Mouse (Mus musculus) neural tube, embryonic 12.5 days (tissue): ENCODE measurements around the gene Yjefn3. TPM values are rescaled to one million over a fixed set of nuclear protein-coding genes. Genes with fewer than 3 reads are reported as not detected.

Experiments
- ATAC-seq: fragments of 200-750 bp; cut with Nextera tagmentation; 2 replicates; pipeline ENCODE4 v1.8.0; 2017; ENCODE audit warnings: low read depth, mild to moderate bottlenecking, moderate TSS enrichment, moderate library complexity; ENCODE audit not compliant: low FRiP score
- H3K27ac ChIP-seq: fragments of 300-500 bp; sonication (generic); 2 replicates; pipeline ENCODE4 v1.5.1; 2016
- H3K27me3 ChIP-seq: fragments of 300-500 bp; sonication (generic); replicated peaks from 2 replicates; pipeline ENCODE4 v1.6.1; 2016; ENCODE audit warnings: mild to moderate bottlenecking
- H3K36me3 ChIP-seq: fragments of 300-500 bp; sonication (generic); 2 replicates; pipeline ENCODE4 v1.6.1; 2016; ENCODE audit warnings: mild to moderate bottlenecking
- H3K4me1 ChIP-seq: fragments of 300-500 bp; sonication (generic); 2 replicates; pipeline ENCODE4 v1.6.1; 2016
- H3K4me2 ChIP-seq: fragments of 300-500 bp; sonication (generic); replicated peaks from 2 replicates; pipeline ENCODE4 v1.6.1; 2016; ENCODE audit warnings: mild to moderate bottlenecking
- H3K4me3 ChIP-seq: fragments of 300-500 bp; sonication (generic); 2 replicates; pipeline ENCODE4 v1.5.1; 2016
- H3K9ac ChIP-seq: fragments of 300-500 bp; sonication (generic); 2 replicates; pipeline ENCODE4 v1.6.1; 2016; ENCODE audit warnings: mild to moderate bottlenecking
- H3K9me3 ChIP-seq: fragments of 300-500 bp; sonication (generic); 2 replicates; pipeline ENCODE4 v1.6.1; 2016; ENCODE audit warnings: mild to moderate bottlenecking
- WGBS: fragments of 180-500 bp; shearing (Covaris S2); methylation state at CpG from one replicate; pipeline ENCODE4 v1.1.7; 2016; 5-methylcytosine and 5-hydroxymethylcytosine counted together
- polyA plus RNA-seq: library from polyadenylated mRNA; unstranded; fragments of >200 nt; fragmentation: Nextera tagmentation; extraction: Ambion mirVana; gene quantifications from 2 replicates; pipeline ENCODE4 v1.2.1, GENCODE M21; 2016

The Yjefn3 gene
- polyA plus RNA-seq, 1 experiment from 2014 or later = 8.4 TPM

DNA sequence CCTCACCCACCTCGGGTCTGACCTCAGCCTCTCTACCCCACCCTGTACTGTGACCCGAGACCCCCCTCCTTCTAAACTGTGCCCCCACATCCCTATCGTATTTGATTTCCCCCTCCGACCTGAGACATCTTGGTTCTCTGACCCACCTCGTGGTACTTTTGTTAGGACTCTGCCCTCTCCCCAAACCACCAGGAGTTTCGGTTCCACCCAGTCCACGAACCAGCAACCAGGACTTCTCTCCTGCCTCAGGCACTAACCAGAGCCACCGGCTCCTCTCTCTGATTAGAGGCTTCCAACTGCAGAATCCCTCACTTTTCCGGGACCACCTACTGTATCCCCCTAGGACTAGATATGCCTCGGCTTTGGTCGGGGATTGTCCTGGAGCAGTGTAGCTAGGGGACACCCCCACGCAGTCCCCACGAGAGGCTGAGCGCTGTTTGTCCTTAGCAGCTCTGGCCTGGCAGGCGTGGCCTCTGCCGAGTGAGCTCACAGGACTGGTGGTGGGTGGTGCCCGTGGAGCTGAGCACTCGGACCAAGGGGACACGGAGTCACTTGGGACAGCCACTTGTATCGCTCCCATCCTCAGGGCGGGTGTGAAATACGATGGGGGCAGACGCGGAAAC, 14.2 kb downstream of the Yjefn3 start:
- no peak; the same call in 1 of the 2 replicates for ATAC-seq
- Histone ChIP-seq H3K4me3 (0 out of 2 replicates have a peak overlapping the region, but pooled peaks have one; percentile 22), H3K36me3 (peaks cover 6% of the 10 kb centered on the region), H3K4me1 (peaks cover 28% of the 10 kb centered on the region), H3K9me3 (no peaks in the 10 kb centered on the region), H3K4me2 (peak overlapping the region; percentile 50), H3K27ac (no peak overlapping the region), H3K27me3 (peaks cover 75% of the 10 kb centered on the region), H3K9ac (no peak overlapping the region)
- WGBS = 9% methylated on average over 24 of the region's 24 CpGs

- H3K9ac ChIP-seq = no peak within 1 kb of the TSS
- H3K4me2 ChIP-seq = peak within 1 kb of the TSS; percentile 50
- 0 out of 2 replicates have a peak, but pooled peaks cover 3% of the 10 kb centered on the region for H3K36me3 ChIP-seq
- H3K27ac ChIP-seq = no peak within 1 kb of the TSS
- peak; percentile 8; the same call in 1 of the 2 replicates for ATAC-seq
- no peaks in the 10 kb centered on the region for H3K9me3 ChIP-seq
- peaks cover 83% of the 10 kb centered on the region for H3K27me3 ChIP-seq
- H3K4me1 ChIP-seq = peaks cover 30% of the 10 kb centered on the region
- H3K4me3 ChIP-seq = peak within 1 kb of the TSS; percentile 22; the same call in 1 of the 2 replicates
- 2% methylated on average over 60 of the region's 60 CpGs for WGBS
Measured at GRCm38 (mm10) chr8:69887289-69888243, 14.9 kb downstream of the Yjefn3 start, which contains the start of gene Cilp2. TSS of gene Cilp2 (minus strand) at chr8:69887687.

DNA sequence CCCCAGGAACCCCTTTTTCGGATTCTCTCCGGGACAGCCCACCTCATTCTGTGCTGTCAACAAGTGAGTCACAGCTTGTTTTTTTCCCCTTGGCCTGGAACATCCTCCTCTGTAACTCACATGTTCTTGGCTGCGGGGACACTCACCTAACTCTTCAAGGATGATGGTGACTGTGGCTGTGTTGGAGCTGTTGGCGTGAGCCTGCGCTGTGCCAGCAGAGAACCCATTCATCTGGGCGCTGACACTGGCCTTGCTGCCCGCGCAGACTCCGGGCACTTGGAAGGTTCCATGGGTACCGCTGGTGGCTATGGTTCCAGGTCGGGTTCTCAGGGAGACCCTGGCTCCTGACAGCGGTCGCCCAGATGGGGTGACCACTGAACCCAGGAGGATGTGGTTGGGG, 18.4 kb downstream of the Yjefn3 start:
- Histone ChIP-seq H3K4me1 (peaks cover 40% of the 10 kb centered on the region), H3K4me3 (no peak overlapping the region), H3K9me3 (no peaks in the 10 kb centered on the region), H3K36me3 (no peaks in the 10 kb centered on the region), H3K27me3 (peaks cover 100% of the 10 kb centered on the region), H3K9ac (no peak overlapping the region), H3K4me2 (no peak overlapping the region), H3K27ac (no peak overlapping the region)
- no peak for ATAC-seq
- WGBS = 53% methylated on average over 13 of the region's 13 CpGs

GRCm38 (mm10) chr8:69882833-69883600, 19.5 kb downstream of the Yjefn3 start:
- Histone ChIP-seq H3K36me3 (no peaks in the 10 kb centered on the region), H3K27ac (no peak overlapping the region), H3K9ac (0 out of 2 replicates have a peak overlapping the region, but pooled peaks have one; percentile 17), H3K4me1 (peaks cover 28% of the 10 kb centered on the region), H3K4me3 (peak overlapping the region; percentile 34), H3K4me2 (peak overlapping the region; percentile 56; the same call in 1 of the 2 replicates), H3K9me3 (no peaks in the 10 kb centered on the region), H3K27me3 (peaks cover 95% of the 10 kb centered on the region)
- WGBS = 12% methylated on average over 52 of the region's 52 CpGs
- no peak for ATAC-seq

DNA sequence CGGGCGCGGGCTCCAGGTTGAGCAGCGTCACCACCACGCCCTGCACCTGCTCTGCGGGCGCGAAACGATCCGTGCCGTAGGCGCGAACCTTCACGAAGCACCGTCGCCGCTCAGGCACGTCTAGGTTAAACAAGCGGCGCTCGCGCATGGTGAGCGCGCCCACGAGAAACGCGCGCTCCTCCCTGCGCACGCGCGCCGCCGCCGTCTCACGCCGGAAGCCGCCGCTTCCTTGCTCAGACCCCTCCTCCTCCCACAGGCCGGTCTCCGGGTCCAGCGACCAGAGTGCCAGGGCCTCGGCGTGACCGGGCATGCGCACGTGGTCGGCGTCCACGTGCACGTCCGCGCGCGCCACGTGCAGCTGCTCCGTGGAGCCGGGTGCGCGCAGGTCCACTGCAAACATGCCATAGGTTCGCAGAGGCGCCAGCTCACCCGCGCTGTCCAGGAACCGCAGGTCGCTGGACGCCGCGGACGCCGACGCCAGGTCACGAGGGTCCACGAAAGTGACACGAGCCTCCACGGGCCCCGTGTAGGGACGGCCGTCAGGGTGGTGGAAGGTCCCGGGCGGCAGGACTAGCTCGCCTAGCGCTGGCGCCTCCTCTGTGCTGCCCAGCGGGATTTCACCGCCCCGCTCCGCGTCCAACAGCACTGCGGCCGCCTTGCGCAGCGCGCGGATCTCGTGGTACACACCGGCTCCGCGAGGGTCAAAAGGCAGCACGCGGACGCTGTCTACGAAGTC, 20.3 kb downstream of the Yjefn3 start:
- H3K4me3 ChIP-seq = peak overlapping the region; percentile 34
- no peaks in the 10 kb centered on the region for H3K36me3 ChIP-seq
- H3K4me1 ChIP-seq = peaks cover 20% of the 10 kb centered on the region
- WGBS = 5% methylated on average over 103 of the region's 103 CpGs
- peak overlapping the region; percentile 40 for H3K9ac ChIP-seq
- H3K27me3 ChIP-seq = peaks cover 87% of the 10 kb centered on the region
- H3K4me2 ChIP-seq = peak overlapping the region; percentile 56
- no peaks in the 10 kb centered on the region for H3K9me3 ChIP-seq
- no peak overlapping the region for H3K27ac ChIP-seq
- peak; percentile 55 for ATAC-seq

DNA sequence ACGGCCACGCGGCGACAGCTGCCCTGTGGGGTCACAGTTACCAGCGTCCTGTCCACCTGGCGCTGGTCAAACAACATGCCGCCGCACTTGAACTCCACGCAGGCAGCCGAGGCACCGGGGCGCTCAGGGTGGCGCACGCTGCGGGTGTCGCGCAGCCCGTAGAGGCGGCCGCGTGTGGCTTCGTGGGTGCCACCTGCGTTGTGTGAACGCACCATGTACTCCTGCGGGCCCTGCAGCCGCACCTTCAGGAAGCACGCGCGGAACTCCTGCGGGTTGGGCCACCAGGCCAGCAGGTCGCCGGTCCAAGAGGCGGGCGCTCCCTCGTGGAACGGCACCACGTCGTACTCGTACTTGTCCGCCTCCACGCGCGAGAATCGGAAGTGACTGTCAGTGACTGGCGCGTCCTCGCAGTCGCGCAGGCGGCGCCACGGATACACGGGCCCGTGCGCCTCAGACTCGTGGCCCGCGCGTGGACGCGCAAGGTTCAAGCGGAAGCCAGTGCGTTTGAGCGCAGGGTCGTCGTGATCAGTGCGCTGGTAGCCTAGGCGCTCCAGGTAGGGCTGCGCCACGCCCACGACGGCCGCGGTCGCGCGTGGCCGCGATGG, 21.1 kb downstream of the Yjefn3 start:
- no peak for ATAC-seq
- peaks cover 16% of the 10 kb centered on the region for H3K4me1 ChIP-seq
- no peaks in the 10 kb centered on the region for H3K9me3 ChIP-seq
- 21% methylated on average over 79 of the region's 79 CpGs for WGBS
- peak overlapping the region; percentile 40 for H3K9ac ChIP-seq
- peak overlapping the region; percentile 34 for H3K4me3 ChIP-seq
- H3K4me2 ChIP-seq = peak overlapping the region; percentile 56
- H3K27me3 ChIP-seq = peaks cover 79% of the 10 kb centered on the region
- H3K36me3 ChIP-seq = no peaks in the 10 kb centered on the region
- H3K27ac ChIP-seq = no peak overlapping the region

GRCm38 (mm10) chr8:69880841-69881240, 21.7 kb downstream of the Yjefn3 start:
- Histone ChIP-seq H3K4me1 (peaks cover 16% of the 10 kb centered on the region), H3K27me3 (peaks cover 74% of the 10 kb centered on the region), H3K9ac (no peak overlapping the region), H3K27ac (no peak overlapping the region), H3K36me3 (no peaks in the 10 kb centered on the region), H3K9me3 (no peaks in the 10 kb centered on the region), H3K4me2 (peak overlapping the region; percentile 56), H3K4me3 (peak overlapping the region; percentile 34)
- WGBS = 16% methylated on average over 37 of the region's 37 CpGs
- no peak for ATAC-seq

- H3K4me1 ChIP-seq = peaks cover 16% of the 10 kb centered on the region
- 63% methylated on average over 8 of the region's 8 CpGs for WGBS
- no peak overlapping the region for H3K4me2 ChIP-seq
- no peaks in the 10 kb centered on the region for H3K36me3 ChIP-seq
- ATAC-seq = no peak
- no peak overlapping the region for H3K27ac ChIP-seq
- no peak overlapping the region for H3K4me3 ChIP-seq
- H3K9ac ChIP-seq = no peak overlapping the region
- no peaks in the 10 kb centered on the region for H3K9me3 ChIP-seq
- peaks cover 64% of the 10 kb centered on the region for H3K27me3 ChIP-seq
Measured at GRCm38 (mm10) chr8:69879678-69880077, 22.8 kb downstream of the Yjefn3 start.

DNA sequence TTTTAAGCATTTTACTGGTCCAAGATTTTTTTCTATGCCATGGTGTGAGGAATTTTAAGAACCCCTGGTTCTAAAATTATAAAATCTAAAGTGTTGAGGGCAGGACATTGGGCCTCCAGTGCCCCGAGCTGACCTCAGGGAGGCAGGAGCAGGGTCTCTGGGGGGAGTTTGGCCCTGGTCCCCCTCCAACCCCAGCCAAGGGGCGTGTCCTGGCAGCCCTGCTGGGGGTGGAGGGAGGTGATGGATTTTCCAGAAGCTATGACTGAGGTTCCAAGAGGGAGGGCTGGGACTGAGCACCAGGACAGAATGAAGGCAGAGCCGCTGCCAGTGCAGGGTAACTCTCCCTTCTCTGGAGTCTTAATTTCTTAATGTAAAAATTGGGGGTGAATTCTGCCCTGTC, 24.5 kb downstream of the Yjefn3 start:
- H3K27ac ChIP-seq = no peak overlapping the region
- no peaks in the 10 kb centered on the region for H3K36me3 ChIP-seq
- H3K4me3 ChIP-seq = no peak overlapping the region
- no peak overlapping the region for H3K4me2 ChIP-seq
- H3K27me3 ChIP-seq = peaks cover 49% of the 10 kb centered on the region
- 61% methylated on average over 3 of the region's 3 CpGs for WGBS
- no peak overlapping the region for H3K9ac ChIP-seq
- no peaks in the 10 kb centered on the region for H3K9me3 ChIP-seq
- ATAC-seq = no peak
- H3K4me1 ChIP-seq = peaks cover 16% of the 10 kb centered on the region

DNA sequence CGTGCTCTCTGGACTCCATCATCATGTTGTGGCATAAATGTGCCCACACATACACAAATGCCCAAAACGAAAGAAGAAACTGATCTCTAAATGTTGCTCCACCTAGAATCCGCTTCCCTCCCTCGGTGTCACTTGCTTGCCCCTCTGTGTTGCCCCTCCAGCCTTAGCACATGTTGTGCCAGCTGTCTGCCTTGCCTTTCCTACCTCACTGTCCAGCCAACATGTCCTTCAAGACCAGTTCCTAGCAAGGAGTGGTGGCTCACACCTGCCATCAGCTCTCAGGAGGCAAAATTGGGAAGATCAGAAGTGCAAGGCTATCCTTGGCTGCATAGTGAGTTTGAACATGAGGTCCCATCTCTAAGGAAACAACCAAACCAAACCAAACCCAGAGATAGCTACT, 25.1 kb downstream of the Yjefn3 start:
- H3K36me3 ChIP-seq = peaks cover 4% of the 10 kb centered on the region
- H3K4me2 ChIP-seq = no peak overlapping the region
- no peak for ATAC-seq
- H3K9ac ChIP-seq = no peak overlapping the region
- WGBS = 84% methylated on average over 4 of the region's 4 CpGs
- peaks cover 12% of the 10 kb centered on the region for H3K4me1 ChIP-seq
- H3K4me3 ChIP-seq = no peak overlapping the region
- H3K27me3 ChIP-seq = peaks cover 43% of the 10 kb centered on the region
- H3K27ac ChIP-seq = no peak overlapping the region
- H3K9me3 ChIP-seq = no peaks in the 10 kb centered on the region

- Histone ChIP-seq H3K4me1 (peaks cover 8% of the 10 kb centered on the region; the same call in 1 of the 2 replicates), H3K4me3 (no peak overlapping the region), H3K36me3 (peaks cover 7% of the 10 kb centered on the region), H3K27ac (no peak overlapping the region), H3K9ac (0 out of 2 replicates have a peak overlapping the region, but pooled peaks have one; percentile 5), H3K27me3 (peaks cover 38% of the 10 kb centered on the region), H3K4me2 (no peak overlapping the region), H3K9me3 (no peaks in the 10 kb centered on the region)
- 81% methylated on average over 10 of the region's 10 CpGs for WGBS
- no peak for ATAC-seq
Measured at GRCm38 (mm10) chr8:69876967-69877366, 25.5 kb downstream of the Yjefn3 start.
